Mouse (Mus musculus) cerebral cortex, adult 2 months (tissue): ENCODE results near the gene Shtn1.

Experiments used
- WGBS: fragments of 180-500 bp; shearing (Covaris S2); methylation state at CpG from one replicate; pipeline ENCODE4 v1.1.7; 2018; 5-methylcytosine and 5-hydroxymethylcytosine counted together

Gene Shtn1

DNA sequence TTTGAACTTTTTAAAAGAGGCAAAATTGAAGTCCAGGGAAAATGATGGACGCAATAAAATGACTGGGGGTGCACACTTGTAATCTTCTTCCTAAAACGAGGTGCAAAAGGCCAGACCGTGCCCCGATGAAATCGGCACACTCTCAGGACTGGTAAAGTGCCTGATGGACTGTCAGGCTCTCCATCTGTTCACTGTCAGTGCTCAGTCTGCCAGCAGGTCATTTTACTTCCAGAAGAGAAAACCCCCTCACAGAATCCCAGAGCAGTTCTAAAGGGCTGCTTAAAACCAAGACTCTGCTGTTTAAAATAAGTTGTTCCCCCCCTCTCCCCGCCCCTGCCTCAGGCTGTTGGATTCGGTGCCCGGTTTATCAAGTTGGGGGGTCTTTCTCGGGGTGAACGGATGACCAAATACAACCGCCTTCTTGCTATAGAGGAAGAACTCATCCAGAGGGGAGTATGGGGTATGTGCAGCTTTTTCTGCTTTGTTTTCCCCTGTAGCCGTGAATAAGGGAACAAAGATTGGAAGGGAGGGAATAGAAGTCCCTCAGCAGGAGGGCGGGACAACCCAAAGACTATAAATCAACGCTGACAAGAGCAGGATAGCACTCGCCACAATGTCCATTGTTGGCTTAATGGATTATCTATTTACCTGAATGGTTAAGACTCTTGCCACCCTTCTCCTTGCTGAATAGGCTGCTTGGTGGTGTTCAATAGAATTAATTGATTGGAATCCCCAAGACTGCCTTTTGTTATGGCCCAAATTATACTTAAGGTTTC lies 107.0 kb downstream of the Shtn1 start:
- 41% methylated on average over 15 of the region's 15 CpGs for WGBS

DNA sequence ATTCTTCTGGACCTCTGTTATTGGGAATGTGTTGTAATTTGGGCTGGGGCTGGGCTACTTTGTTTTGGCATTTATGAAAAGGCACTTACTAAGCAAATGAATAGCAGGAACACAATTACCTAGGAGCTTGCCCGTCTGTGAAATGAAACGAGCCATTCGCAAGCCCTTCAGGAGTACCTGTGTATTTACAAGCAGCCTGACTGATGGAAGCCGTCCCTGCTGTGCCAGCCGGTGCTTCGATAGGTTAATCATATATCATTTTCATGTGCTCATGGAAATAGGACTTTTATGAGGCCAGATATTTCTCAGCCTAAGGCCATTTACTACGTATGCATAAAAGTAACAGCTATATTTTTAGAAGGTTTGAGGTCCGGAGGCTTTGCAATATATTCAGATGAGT lies 112.9 kb downstream of the Shtn1 start:
- WGBS, result 79% methylated on average over 8 of the region's 8 CpGs

DNA sequence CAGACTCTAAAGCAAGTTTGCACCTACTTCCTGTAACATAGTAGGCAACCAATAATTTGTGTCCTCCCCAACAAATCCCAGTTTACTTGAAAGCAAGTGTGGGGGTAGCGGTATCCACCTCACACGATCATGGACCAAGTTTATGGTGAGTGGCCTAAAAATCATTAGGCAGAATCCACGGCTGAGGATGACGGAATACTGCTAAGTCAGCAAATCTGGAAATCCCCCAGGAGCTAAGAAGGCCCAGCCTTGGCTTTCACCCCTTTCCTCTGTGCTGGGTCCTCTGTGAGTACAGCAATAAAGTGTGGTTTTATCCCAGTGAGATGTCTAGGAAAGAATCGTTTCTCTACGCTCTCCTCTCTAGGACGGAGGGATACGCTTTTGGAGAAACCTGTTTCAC lies 121.1 kb downstream of the Shtn1 start:
- WGBS, result 93% methylated on average over 8 of the region's 8 CpGs

DNA sequence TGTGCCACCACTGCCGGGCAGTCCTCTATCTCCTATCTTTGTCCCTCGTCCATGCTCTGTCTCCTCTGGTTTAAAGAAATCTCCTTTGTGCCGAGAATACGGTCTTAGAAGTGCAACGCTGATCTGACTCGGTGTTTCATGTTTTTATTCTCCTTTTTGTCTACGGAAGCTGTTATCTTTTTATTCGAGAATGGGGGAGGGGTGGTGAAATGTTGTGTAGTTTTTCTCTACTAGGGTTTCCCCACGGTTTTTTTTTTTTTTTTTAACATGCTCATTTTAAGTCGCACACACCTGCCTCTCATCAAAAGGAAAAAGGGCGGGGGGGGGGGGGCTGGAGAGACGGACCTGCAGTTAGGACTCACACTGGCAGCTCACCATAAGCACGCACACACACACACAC lies 123.7 kb downstream of the Shtn1 start:
- WGBS, result 64% methylated on average over 13 of the region's 13 CpGs

DNA sequence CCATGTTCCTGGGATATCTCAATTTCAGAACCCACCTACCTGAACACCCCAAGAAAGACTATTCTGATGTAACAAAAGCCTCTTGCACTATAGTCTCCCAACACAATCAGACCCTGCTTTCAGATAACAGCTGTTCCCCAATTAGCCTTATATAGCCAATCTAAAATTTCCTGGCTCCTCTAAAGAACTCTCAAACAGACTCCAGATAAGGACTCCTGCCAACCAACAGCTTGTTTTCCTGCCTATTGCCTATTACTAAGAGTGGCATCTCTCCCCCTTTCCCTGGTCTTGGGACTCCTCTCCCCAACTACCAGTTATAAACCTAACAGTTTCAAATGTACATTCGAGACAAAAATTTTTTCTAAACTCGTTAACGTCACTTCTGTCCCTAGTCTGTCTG lies 124.4 kb downstream of the Shtn1 start:
- 52% methylated on average over 3 of the region's 3 CpGs for WGBS

DNA sequence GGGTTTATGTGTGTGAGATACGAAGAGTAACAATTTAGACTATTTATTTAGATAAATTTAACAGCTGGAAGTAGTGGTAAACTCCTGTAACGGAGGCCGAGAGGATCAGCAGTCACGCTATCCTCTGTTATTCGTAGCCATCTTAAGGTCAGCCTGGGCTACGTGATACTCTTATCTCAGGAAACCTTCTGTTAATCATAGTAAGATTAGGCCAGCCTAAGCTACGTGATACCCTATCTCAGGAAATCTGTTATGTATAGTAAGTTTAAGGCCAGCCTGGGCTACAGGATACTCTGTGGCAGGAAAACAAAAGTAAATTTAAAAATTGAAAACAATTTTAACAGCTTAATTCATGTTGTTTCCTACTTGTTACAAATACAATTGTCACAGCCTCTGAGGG lies 129.9 kb downstream of the Shtn1 start:
- WGBS, result 90% methylated on average over 7 of the region's 7 CpGs

DNA sequence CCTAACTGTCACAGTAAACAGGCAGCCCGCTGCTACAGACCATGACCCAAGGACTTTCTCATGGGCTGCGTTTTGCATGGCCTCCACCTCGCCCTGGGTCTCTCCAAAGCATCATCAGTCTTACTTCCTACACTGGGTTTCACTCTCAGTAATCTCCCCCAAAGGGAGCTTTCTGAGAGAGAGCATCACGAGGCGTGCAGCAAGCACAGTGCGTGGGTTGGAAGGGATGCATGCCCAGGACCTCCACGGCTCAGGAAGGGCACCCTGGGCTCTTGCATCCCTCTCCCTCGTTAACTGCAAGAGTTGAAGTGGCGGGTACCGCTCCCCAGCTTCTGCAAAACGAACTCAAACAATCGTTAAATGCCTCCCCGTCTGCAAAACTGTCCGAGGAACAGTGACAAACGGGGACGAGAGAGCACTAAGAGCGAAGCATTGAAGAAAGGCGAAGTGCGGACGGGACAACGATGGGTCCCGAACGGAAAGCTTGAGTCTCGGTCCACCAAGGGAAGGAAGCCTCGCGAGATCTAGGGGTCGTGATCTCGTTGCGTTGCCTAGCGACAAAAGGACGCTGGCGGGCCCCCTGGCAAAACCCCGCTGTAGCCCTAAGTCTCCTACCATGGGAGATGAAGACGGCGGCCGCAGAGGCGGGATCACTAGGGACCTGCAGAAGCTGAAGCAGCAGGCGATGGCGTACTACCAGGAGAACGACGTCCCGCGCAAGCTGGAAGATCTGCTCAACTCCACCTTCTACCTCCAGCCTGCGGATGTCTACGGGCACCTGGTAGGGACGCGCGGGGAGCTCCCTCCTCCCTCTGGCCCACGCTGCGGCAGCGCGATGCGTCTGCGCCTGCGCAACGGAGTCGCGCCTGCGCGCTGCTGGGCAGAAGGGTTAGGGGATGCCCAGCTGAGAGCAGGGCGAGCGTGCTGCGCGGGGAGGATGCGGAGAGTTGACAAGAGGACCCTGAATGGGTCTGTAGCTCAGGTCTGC lies 132.8 kb downstream of the Shtn1 start, which contains the start of the genes Eno4 and Hspa12a:
TSS of gene Eno4 (plus strand) at position 585 of the 988 bp plus-strand sequence.
TSS of gene Hspa12a (minus strand) at position 814 of the 988 bp plus-strand sequence.
- WGBS, result under 1% methylated on average over 65 of the region's 65 CpGs

DNA sequence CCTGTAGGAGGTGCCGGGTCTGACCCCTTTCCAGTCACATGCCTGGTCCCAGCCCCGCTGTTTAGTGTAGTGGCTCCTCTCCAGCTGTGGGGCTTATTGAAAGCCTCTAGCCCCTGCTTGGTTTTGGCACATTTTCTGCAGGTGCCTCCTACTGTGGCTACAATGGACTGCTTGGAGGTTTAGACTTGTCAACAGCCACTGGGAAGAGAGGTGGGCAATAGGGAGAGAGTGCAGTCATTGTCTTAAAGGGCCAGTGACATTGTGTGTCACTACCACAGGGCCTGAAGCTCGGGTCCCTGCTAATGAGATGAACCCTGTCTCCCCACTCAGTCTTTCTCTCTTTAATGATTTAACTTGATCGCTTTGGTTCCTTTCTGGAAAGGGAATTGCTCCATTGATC lies 142.8 kb downstream of the Shtn1 start:
- WGBS, result 71% methylated on average over 4 of the region's 4 CpGs

DNA sequence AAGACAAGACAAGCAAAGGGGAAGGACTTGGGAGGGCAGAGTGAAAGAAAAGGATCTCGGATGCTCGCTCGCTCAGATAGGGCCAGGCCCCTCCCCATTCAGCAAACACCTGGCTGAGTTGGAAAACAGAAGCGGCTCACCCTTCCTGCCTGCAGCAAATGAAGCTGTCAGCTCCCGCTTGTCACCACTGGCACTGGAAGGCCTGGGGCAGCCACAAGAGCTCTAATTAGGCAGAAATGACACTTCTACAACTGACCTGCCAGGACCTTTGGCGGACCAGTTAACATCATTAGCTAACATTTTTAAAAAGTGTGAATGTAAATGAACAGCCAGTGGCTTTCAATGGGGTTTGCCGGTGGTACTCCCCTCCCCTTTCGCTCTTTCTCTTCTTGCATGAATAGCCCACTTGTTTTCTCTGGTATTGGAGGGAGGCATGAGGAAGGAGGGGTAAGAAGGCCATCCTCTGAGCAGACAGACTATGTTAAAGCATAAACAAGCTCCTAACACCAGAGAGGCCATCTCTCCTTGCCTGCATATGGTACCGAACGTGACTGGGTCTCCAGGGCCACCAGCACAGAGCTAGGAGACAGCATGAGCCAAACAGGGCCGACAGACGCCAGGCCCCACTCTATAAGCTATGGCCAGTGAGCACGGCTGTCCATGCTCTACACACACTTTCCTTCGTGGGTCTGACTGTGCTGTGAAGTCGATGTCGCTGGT lies 144.7 kb downstream of the Shtn1 start:
- 66% methylated on average over 16 of the region's 16 CpGs for WGBS
